Mouse (Mus musculus) embryonic facial prominence, embryonic 12.5 days (tissue): ENCODE measurements around the gene Gsg1l2. TPM values are rescaled to one million over a fixed set of nuclear protein-coding genes. Genes with fewer than 3 reads are reported as not detected.

Experiments used
- ATAC-seq: fragments of 200-750 bp; cut with Nextera tagmentation; 2 replicates; pipeline ENCODE4 v1.8.0; 2017; ENCODE audit not compliant: insufficient number of reproducible peaks, insufficient read depth, low FRiP score, low TSS enrichment
- H3K27ac ChIP-seq: fragments of 300-500 bp; sonication (generic); 2 replicates; pipeline ENCODE4 v1.5.1; 2016; ENCODE audit warnings: mild to moderate bottlenecking
- H3K27me3 ChIP-seq: fragments of 300-500 bp; sonication (generic); 2 replicates; pipeline ENCODE4 v1.6.1; 2016; ENCODE audit warnings: mild to moderate bottlenecking, moderate library complexity
- H3K36me3 ChIP-seq: fragments of 300-500 bp; sonication (generic); 2 replicates; pipeline ENCODE4 v1.6.1; 2016; ENCODE audit warnings: mild to moderate bottlenecking
- H3K4me1 ChIP-seq: fragments of 300-500 bp; sonication (generic); 2 replicates; pipeline ENCODE4 v1.6.1; 2016
- H3K4me2 ChIP-seq: fragments of 300-500 bp; sonication (generic); replicated peaks from 2 replicates; pipeline ENCODE4 v1.6.1; 2016; ENCODE audit warnings: mild to moderate bottlenecking, moderate library complexity
- H3K4me3 ChIP-seq: fragments of 300-500 bp; sonication (generic); 2 replicates; pipeline ENCODE4 v1.5.1; 2016; ENCODE audit warnings: mild to moderate bottlenecking
- H3K9ac ChIP-seq: fragments of 300-500 bp; sonication (generic); 2 replicates; pipeline ENCODE4 v1.6.1; 2016; ENCODE audit warnings: mild to moderate bottlenecking, moderate library complexity
- H3K9me3 ChIP-seq: fragments of 300-500 bp; sonication (generic); 2 replicates; pipeline ENCODE4 v1.6.1; 2016; ENCODE audit warnings: mild to moderate bottlenecking, moderate library complexity
- WGBS: fragments of 180-500 bp; shearing (Covaris S2); methylation state at CpG from one replicate; pipeline ENCODE4 v1.1.7; 2016; 5-methylcytosine and 5-hydroxymethylcytosine counted together
- polyA plus RNA-seq: library from polyadenylated mRNA; unstranded; fragments of >200 nt; fragmentation: Nextera tagmentation; extraction: Ambion mirVana; gene quantifications from 2 replicates; pipeline ENCODE4 v1.2.1, GENCODE M21; 2016

The Gsg1l2 gene
- polyA plus RNA-seq, 1 experiment from 2014 or later, result not detected

- ATAC-seq, result no peak
- H3K27ac ChIP-seq, result no peak overlapping the region
- 80% methylated on average over 2 of the region's 2 CpGs for WGBS
- H3K36me3 ChIP-seq, result no peaks in the 10 kb centered on the region
- no peaks in the 10 kb centered on the region; the same call in 1 of the 2 replicates for H3K27me3 ChIP-seq
- H3K4me1 ChIP-seq, result no peaks in the 10 kb centered on the region
- H3K4me3 ChIP-seq, result no peak overlapping the region
- H3K9ac ChIP-seq, result no peak overlapping the region
- H3K9me3 ChIP-seq, result no peaks in the 10 kb centered on the region
- H3K4me2 ChIP-seq, result no peak overlapping the region
These were observed 2.7 kb upstream of the Gsg1l2 start for GRCm38 (mm10) chr11:67771691-67772090.

DNA sequence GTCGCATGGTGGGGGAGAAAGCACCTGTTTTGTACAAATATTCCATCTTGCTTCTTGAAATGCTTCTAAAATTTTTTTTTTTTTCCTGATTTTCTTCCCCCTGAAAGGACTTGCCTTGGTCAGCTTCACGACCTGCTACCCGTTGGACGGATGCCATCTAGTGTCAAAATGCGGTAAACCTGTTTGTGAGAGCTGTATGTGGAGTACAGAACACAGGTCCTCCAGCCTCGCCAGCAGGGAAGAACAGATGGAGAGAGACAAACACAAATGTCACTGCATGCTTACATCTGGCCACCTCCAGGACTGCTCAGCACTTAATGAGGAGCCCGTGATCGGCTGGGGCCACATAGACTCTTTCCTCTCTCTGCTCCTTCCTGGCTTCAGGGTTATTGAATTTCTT, 1.8 kb upstream of the Gsg1l2 start:
- H3K27me3 ChIP-seq, result no peaks in the 10 kb centered on the region; the same call in 1 of the 2 replicates
- no peaks in the 10 kb centered on the region for H3K9me3 ChIP-seq
- no peaks in the 10 kb centered on the region for H3K36me3 ChIP-seq
- ATAC-seq, result 0 out of 2 replicates have a peak, but pooled peaks have one; percentile 35
- no peak overlapping the region for H3K4me2 ChIP-seq
- no peak overlapping the region for H3K9ac ChIP-seq
- H3K27ac ChIP-seq, result no peak overlapping the region
- no peak overlapping the region for H3K4me3 ChIP-seq
- H3K4me1 ChIP-seq, result no peaks in the 10 kb centered on the region
- 19% methylated on average over 8 of the region's 8 CpGs for WGBS

DNA sequence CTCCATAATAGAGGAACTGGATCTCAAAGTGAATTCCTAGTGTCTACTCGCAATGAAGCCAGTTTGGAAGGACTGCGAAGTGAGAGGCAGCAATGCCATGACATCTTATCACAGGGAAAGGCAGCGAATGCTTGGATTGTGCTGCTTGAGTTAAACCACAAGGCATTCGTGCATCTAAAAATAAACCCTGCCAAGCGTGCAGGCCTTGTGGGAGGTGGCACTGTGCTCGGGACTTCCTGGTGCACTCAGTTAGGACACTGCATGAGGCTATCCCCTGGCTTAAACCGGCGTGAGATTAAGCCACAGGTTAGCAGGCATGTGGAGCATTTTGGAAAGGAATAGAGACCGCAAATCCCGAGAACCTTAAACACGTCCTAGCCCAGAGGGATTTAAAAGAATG, 15.8 kb downstream of the Gsg1l2 start:
- WGBS, result 82% methylated on average over 11 of the region's 11 CpGs

DNA sequence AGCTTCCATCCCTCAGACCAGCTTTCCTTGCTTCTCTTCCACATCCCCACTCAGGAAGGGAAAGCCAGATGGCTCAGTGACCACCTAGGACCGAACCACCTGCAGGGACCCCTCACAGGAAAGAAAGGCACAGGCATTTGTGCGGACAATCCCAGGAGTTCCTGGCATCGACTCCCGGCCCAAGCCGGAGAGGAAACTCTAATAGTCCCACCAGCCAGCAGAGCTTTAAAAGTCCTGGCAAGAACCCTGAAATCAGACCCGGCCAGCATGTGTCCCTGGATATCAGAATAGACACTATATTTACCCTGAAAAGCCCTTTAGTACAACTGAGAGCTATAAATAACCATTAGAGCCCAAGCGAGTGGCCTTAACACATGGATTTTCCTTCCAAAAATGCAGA, 23.5 kb downstream of the Gsg1l2 start, which contains the start of gene Dhrs7c:
Gene Dhrs7c (plus strand): TSS at position 257 of the 400 bp plus-strand sequence.
- no peak within 1 kb of the TSS for H3K27ac ChIP-seq
- H3K4me1 ChIP-seq, result 0 out of 2 replicates have a peak, but pooled peaks cover 4% of the 10 kb centered on the region
- no peak within 1 kb of the TSS for H3K4me2 ChIP-seq
- no peaks in the 10 kb centered on the region for H3K36me3 ChIP-seq
- no peak within 1 kb of the TSS for H3K4me3 ChIP-seq
- WGBS, result 73% methylated on average over 7 of the region's 7 CpGs
- H3K9ac ChIP-seq, result no peak within 1 kb of the TSS
- no peaks in the 10 kb centered on the region for H3K9me3 ChIP-seq
- ATAC-seq, result no peak
- no peaks in the 10 kb centered on the region for H3K27me3 ChIP-seq

More for the DNA sequence above, 15.8 kb downstream of the Gsg1l2 start:
- no peak overlapping the region for H3K4me3 ChIP-seq
- no peaks in the 10 kb centered on the region for H3K9me3 ChIP-seq
- H3K36me3 ChIP-seq, result no peaks in the 10 kb centered on the region
- no peak overlapping the region for H3K4me2 ChIP-seq
- H3K27me3 ChIP-seq, result no peaks in the 10 kb centered on the region
- no peak for ATAC-seq
- H3K4me1 ChIP-seq, result no peaks in the 10 kb centered on the region
- H3K27ac ChIP-seq, result no peak overlapping the region
- H3K9ac ChIP-seq, result no peak overlapping the region

GRCm38 (mm10) chr11:67800130-67800723, 25.8 kb downstream of the Gsg1l2 start:
- Histone ChIP-seq H3K9me3 (no peaks in the 10 kb centered on the region), H3K9ac (no peak overlapping the region), H3K4me1 (0 out of 2 replicates have a peak, but pooled peaks cover 4% of the 10 kb centered on the region), H3K36me3 (no peaks in the 10 kb centered on the region), H3K27ac (no peak overlapping the region), H3K4me2 (no peak overlapping the region), H3K27me3 (no peaks in the 10 kb centered on the region), H3K4me3 (no peak overlapping the region)
- no peak for ATAC-seq

GRCm38 (mm10) chr11:67801169-67801568, 26.8 kb downstream of the Gsg1l2 start:
- Histone ChIP-seq H3K4me2 (no peak overlapping the region), H3K27ac (no peak overlapping the region), H3K27me3 (no peaks in the 10 kb centered on the region), H3K9ac (no peak overlapping the region), H3K4me3 (no peak overlapping the region), H3K36me3 (no peaks in the 10 kb centered on the region), H3K9me3 (no peaks in the 10 kb centered on the region), H3K4me1 (0 out of 2 replicates have a peak, but pooled peaks cover 4% of the 10 kb centered on the region)
- 64% methylated on average over 8 of the region's 8 CpGs for WGBS
- ATAC-seq, result no peak

DNA sequence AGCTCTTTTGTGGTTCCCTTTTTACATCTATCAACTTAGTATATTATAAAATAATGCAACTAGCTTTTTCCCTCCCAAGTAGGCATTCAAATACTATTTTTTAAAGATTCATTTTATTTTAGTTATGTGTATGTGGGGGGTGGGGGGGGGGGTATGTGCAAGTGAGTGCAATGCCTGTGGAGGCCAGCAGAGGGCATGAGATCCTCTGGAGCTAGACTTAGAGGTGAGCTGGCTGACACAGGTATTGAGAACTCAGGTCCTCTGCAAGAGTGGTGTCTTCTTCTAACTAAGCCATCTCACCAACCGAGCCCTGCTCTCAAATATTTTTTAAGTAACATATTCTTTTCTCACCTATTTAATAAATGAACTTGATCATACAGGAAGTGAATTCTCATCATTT, 31.1 kb downstream of the Gsg1l2 start:
- no peaks in the 10 kb centered on the region for H3K27me3 ChIP-seq
- no peak for ATAC-seq
- H3K27ac ChIP-seq, result no peak overlapping the region
- 89% methylated on average over 1 of the region's 1 CpGs for WGBS
- H3K4me3 ChIP-seq, result no peak overlapping the region
- H3K4me2 ChIP-seq, result no peak overlapping the region
- 0 out of 2 replicates have a peak, but pooled peaks cover 4% of the 10 kb centered on the region for H3K4me1 ChIP-seq
- H3K36me3 ChIP-seq, result no peaks in the 10 kb centered on the region
- no peak overlapping the region for H3K9ac ChIP-seq
- H3K9me3 ChIP-seq, result no peaks in the 10 kb centered on the region

DNA sequence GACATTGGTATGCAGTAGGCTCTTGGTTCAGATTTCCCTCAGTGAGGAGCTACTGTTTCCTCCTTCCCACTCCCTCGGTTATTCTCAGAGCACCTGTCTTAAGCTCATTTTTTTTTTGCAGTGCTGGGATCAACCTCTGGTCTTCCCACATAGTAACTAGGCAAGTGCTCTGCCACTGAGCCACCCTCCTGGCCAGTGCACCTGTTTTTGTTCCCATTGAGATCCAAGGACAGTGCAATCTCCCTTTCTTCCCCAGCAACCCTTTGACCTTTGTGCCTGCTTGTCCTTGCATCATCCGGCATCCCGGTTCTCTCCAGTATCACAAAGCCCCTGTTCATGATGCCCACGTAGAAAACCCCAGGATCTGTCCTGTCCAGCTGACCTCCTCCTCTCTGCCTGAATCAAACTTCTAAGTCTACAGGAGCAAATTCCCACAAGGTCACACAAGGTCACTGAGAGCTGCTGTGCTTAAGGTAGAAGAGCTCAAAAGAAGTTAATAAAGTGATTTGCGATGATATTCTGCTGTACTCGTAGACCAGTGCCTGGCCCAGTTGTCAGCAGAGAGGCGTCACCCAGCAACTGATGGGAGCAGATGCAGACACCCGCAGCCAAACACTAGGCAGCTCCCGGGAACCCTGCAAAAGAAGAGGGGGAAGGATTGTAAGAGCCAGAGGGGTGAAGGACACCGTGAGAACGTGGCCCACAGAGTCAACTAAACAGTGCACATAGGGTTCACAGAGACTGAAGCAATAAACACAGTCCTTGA, 32.6 kb downstream of the Gsg1l2 start:
- H3K27ac ChIP-seq, result no peak overlapping the region
- ATAC-seq, result no peak
- H3K4me1 ChIP-seq, result no peaks in the 10 kb centered on the region
- H3K4me3 ChIP-seq, result no peak overlapping the region
- H3K9ac ChIP-seq, result no peak overlapping the region
- 81% methylated on average over 11 of the region's 11 CpGs for WGBS
- H3K27me3 ChIP-seq, result no peaks in the 10 kb centered on the region
- H3K4me2 ChIP-seq, result no peak overlapping the region
- H3K9me3 ChIP-seq, result no peaks in the 10 kb centered on the region
- no peaks in the 10 kb centered on the region for H3K36me3 ChIP-seq

- H3K9ac ChIP-seq, result no peak overlapping the region
- H3K27ac ChIP-seq, result no peak overlapping the region
- no peak overlapping the region for H3K4me2 ChIP-seq
- 81% methylated on average over 5 of the region's 5 CpGs for WGBS
- H3K9me3 ChIP-seq, result no peaks in the 10 kb centered on the region
- no peak for ATAC-seq
- H3K27me3 ChIP-seq, result no peaks in the 10 kb centered on the region
- no peaks in the 10 kb centered on the region for H3K36me3 ChIP-seq
- no peaks in the 10 kb centered on the region for H3K4me1 ChIP-seq
- H3K4me3 ChIP-seq, result no peak overlapping the region
These were observed 33.6 kb downstream of the Gsg1l2 start for GRCm38 (mm10) chr11:67808051-67808450.

- Histone ChIP-seq H3K4me1 (no peaks in the 10 kb centered on the region), H3K4me3 (no peak overlapping the region), H3K9ac (no peak overlapping the region), H3K27me3 (no peaks in the 10 kb centered on the region), H3K9me3 (no peaks in the 10 kb centered on the region), H3K27ac (no peak overlapping the region), H3K4me2 (no peak overlapping the region), H3K36me3 (no peaks in the 10 kb centered on the region)
- no peak for ATAC-seq
- WGBS, result 80% methylated on average over 6 of the region's 6 CpGs
These were observed 37.1 kb downstream of the Gsg1l2 start for GRCm38 (mm10) chr11:67811535-67811934.

- H3K4me3 ChIP-seq, result no peak overlapping the region
- ATAC-seq, result no peak
- H3K4me2 ChIP-seq, result peak overlapping the region; percentile 23; the same call in 1 of the 2 replicates
- no peaks in the 10 kb centered on the region for H3K4me1 ChIP-seq
- H3K36me3 ChIP-seq, result no peaks in the 10 kb centered on the region
- H3K9ac ChIP-seq, result no peak overlapping the region
- no peak overlapping the region for H3K27ac ChIP-seq
- no peaks in the 10 kb centered on the region for H3K9me3 ChIP-seq
- 15% methylated on average over 5 of the region's 5 CpGs for WGBS
- no peaks in the 10 kb centered on the region for H3K27me3 ChIP-seq
These were observed 45.2 kb downstream of the Gsg1l2 start for GRCm38 (mm10) chr11:67819604-67820003.

GRCm38 (mm10) chr11:67820221-67820620, 45.8 kb downstream of the Gsg1l2 start:
- Histone ChIP-seq H3K36me3 (no peaks in the 10 kb centered on the region), H3K4me2 (no peak overlapping the region), H3K4me1 (no peaks in the 10 kb centered on the region), H3K9me3 (no peaks in the 10 kb centered on the region), H3K4me3 (no peak overlapping the region), H3K27me3 (no peaks in the 10 kb centered on the region), H3K9ac (no peak overlapping the region), H3K27ac (no peak overlapping the region)
- 7% methylated on average over 4 of the region's 4 CpGs for WGBS
- no peak for ATAC-seq
